Mouse (Mus musculus) megakaryocyte, embryonic 14.5 days (primary cell): ENCODE measurements around the gene Lekr1.

Experiments
- FLI1 ChIP-seq: IDR thresholded peaks from 2 replicates; pipeline ENCODE4 v1.6.1; 2012; ENCODE audit warnings: low read length, inconsistent platforms, mixed read lengths
- GATA1 ChIP-seq: IDR thresholded peaks from 3 replicates; pipeline ENCODE4 v1.6.1; 2012; ENCODE audit warnings: mixed read lengths, low read length, inconsistent platforms, borderline replicate concordance

- TF ChIP-seq GATA1 (no peak), FLI1 (no peak)
Observed at GRCm38 (mm10) chr3:65650156-65650815, 15.7 kb upstream of the Lekr1 start.
